Mouse (Mus musculus) heart, postnatal 0 days (tissue): Measurements from ENCODE around the gene Ddx19a.

Experiments
- CTCF ChIP-seq: IDR thresholded peaks from 2 replicates; pipeline ENCODE4 v1.5.1; 2016; ENCODE audit warnings: antibody characterized with exemption, control low read depth, low read depth
- EP300 ChIP-seq: IDR thresholded peaks from 2 replicates; pipeline ENCODE4 v1.6.1; 2016; ENCODE audit warnings: antibody characterized with exemption, low read depth

DNA sequence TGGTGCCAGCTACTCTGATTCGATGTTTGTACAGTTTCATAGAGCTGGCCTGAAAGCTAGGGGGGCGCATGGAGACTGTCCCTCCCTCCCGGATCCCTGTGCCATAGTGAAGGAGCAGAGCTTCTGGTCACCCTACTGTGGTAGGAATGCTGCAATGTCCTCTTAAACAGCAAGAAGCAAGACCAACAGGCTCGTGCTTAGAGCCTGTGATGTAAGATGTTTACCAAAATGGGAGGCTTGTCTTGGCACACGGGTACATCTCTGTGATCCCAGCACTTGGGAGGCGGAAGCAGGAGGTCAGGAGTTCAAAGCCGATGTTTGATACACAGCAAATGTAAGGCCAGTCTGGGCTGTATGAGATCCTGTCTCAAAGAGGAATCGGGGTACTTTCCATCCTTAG lies 31.0 kb downstream of the Ddx19a start:
- TF ChIP-seq CTCF (no peak), EP300 (no peak)
